Mouse (Mus musculus) megakaryocyte, embryonic 14.5 days (primary cell): ENCODE results near the gene Ghr. TPM values are rescaled to one million over a fixed set of nuclear protein-coding genes. Genes with fewer than 3 reads are reported as not detected.
A peak's percentile ranks its signal among the peaks of the same experiment; 100 is the strongest.

Experiments
- H3K27me3 ChIP-seq: replicated peaks from 2 replicates; pipeline ENCODE3; 2012; ENCODE audit warnings: inconsistent platforms
- H3K36me3 ChIP-seq: replicated peaks from 2 replicates; pipeline ENCODE3; 2012; ENCODE audit warnings: low read length, inconsistent platforms, mixed read lengths
- H3K4me1 ChIP-seq: 2 replicates; pipeline ENCODE4 v1.6.1; 2012; ENCODE audit warnings: inconsistent platforms
- H3K4me3 ChIP-seq: replicated peaks from 2 replicates; pipeline ENCODE3; 2012; ENCODE audit warnings: moderate library complexity, mild to moderate bottlenecking, inconsistent platforms
- H3K9me3 ChIP-seq: 2 replicates; pipeline ENCODE4 v1.6.1; 2012; ENCODE audit warnings: inconsistent platforms
- FLI1 ChIP-seq: IDR thresholded peaks from 2 replicates; pipeline ENCODE4 v1.6.1; 2012; ENCODE audit warnings: low read length, inconsistent platforms, mixed read lengths
- GATA1 ChIP-seq: IDR thresholded peaks from 3 replicates; pipeline ENCODE4 v1.6.1; 2012; ENCODE audit warnings: mixed read lengths, low read length, inconsistent platforms, borderline replicate concordance
- polyA plus RNA-seq: library from polyadenylated mRNA; stranded (reverse); fragments of >175 nt; gene quantifications from 2 replicates; pipeline ENCODE4 v1.2.3, GENCODE M21; 2012; ENCODE audit warnings: low replicate concordance; ENCODE audit not compliant: insufficient read depth

The Ghr gene
- polyA plus RNA-seq, 1 experiment = 0.16 TPM

GRCm38 (mm10) chr15:3281737-3282136, 301.6 kb downstream of the Ghr start:
- H3K4me1 ChIP-seq = no peaks in the 10 kb centered on the region
- H3K27me3 ChIP-seq = no peaks in the 10 kb centered on the region
- peaks cover 7% of the 10 kb centered on the region for H3K36me3 ChIP-seq
- no peak for TF ChIP-seq FLI1
- TF ChIP-seq GATA1 = no peak
- H3K9me3 ChIP-seq = no peaks in the 10 kb centered on the region
- H3K4me3 ChIP-seq = no peak overlapping the region

GRCm38 (mm10) chr15:3281216-3281615, 302.1 kb downstream of the Ghr start:
- Histone ChIP-seq H3K36me3 (peaks cover 7% of the 10 kb centered on the region), H3K4me1 (no peaks in the 10 kb centered on the region), H3K9me3 (no peaks in the 10 kb centered on the region), H3K4me3 (no peak overlapping the region), H3K27me3 (no peaks in the 10 kb centered on the region)
- TF ChIP-seq FLI1 = no peak
- TF ChIP-seq GATA1 = no peak

DNA sequence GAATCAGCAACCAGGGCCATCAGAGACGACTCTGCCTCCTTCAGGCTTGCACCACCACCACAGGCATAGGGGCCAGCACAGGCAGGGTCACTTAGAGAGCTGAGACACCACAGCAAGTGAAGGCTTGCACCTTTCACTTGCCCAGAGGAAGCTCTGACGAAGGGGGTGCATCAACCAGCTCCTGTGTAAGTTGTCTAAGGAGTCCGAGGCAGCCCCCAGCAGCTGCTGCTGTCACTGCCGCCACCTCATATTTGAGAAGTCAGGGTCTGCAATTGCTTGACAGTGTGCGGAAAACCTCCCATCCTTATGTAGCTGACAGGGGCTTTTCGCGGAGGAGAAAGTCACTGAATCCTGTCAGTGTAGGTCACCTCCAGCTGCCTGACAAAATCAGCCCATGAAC, 304.1 kb downstream of the Ghr start:
- Histone ChIP-seq H3K27me3 (no peaks in the 10 kb centered on the region), H3K4me1 (no peaks in the 10 kb centered on the region), H3K4me3 (no peak overlapping the region), H3K36me3 (peaks cover 11% of the 10 kb centered on the region), H3K9me3 (no peaks in the 10 kb centered on the region)
- TF ChIP-seq FLI1 = no peak
- TF ChIP-seq GATA1 = no peak

DNA sequence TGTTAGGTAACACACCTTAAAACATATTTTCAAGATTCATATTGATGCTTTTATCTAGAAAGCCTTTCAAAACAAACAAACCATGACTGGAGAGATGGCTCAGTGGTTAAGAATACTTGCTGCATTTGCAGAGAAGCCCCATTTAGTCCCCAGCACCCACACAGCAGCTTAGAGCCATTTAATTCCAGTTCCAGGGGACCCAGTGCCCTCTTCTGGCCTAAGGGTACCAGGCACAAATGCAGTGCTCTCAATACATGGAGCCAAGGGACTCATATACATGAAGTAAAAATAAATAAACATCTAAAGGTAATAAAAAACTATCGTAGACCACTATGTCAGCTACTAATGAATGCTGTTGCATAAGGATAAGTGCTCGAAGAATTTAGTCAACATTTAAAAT, 305.9 kb downstream of the Ghr start:
- Histone ChIP-seq H3K4me1 (no peaks in the 10 kb centered on the region), H3K36me3 (peaks cover 11% of the 10 kb centered on the region), H3K27me3 (no peaks in the 10 kb centered on the region), H3K9me3 (no peaks in the 10 kb centered on the region), H3K4me3 (no peak overlapping the region)
- TF ChIP-seq FLI1 (no peak), GATA1 (no peak)

DNA sequence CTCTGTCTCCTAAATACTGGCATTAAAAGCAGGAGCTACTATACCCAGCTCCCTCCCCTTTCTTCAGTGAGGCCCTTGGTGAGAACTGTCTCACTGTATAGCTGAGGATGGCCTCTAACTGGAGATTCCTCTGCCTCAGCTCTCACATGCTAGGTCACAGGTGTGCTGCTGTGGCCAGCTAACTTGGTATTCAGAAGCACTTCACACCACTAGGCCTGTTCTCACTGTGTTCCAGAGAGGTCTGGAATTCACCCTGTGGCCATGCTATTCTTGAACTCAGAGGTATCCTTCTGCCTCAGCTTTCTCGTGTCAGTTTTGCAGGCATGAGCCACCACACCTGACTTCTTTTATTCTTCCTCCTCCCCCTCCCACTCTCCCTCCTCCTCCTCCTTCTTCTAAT, 310.1 kb downstream of the Ghr start:
- TF ChIP-seq GATA1 = no peak
- no peak for TF ChIP-seq FLI1
- no peaks in the 10 kb centered on the region for H3K9me3 ChIP-seq
- peaks cover 8% of the 10 kb centered on the region; the same call in 1 of the 2 replicates for H3K4me1 ChIP-seq
- no peaks in the 10 kb centered on the region for H3K27me3 ChIP-seq
- peaks cover 6% of the 10 kb centered on the region for H3K36me3 ChIP-seq
- peak overlapping the region; percentile 42 for H3K4me3 ChIP-seq

GRCm38 (mm10) chr15:3271216-3271615, 312.1 kb downstream of the Ghr start:
- Histone ChIP-seq H3K36me3 (peaks cover 4% of the 10 kb centered on the region), H3K4me1 (peaks cover 8% of the 10 kb centered on the region; the same call in 1 of the 2 replicates), H3K27me3 (no peaks in the 10 kb centered on the region), H3K4me3 (peak overlapping the region; percentile 90), H3K9me3 (no peaks in the 10 kb centered on the region)
- no peak for TF ChIP-seq FLI1
- no peak for TF ChIP-seq GATA1

DNA sequence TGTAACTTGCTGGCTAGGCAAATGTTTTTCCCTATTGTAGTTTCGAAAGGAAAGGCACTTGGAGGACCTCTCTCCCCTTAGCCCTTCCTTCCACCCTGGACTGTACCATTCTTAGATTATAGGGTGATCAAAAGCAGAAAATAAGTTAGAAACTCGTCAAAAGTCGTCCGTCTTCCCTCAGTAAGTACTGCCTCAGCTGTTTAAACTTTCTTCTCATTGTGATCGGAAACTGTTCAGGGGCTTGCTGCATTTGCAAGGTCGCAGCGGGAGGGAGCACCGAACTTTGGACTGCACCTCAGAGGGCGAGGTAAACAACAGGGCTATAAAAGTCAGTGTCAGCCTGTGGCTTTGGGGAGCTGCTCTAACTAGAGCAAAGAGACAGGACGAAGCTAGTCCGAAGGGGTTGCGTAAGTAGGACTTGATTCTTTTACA, 312.6 kb downstream of the Ghr start:
- Histone ChIP-seq H3K36me3 (peaks cover 2% of the 10 kb centered on the region), H3K9me3 (no peaks in the 10 kb centered on the region), H3K4me3 (peak overlapping the region; percentile 90), H3K27me3 (no peaks in the 10 kb centered on the region), H3K4me1 (peaks cover 8% of the 10 kb centered on the region; the same call in 1 of the 2 replicates)
- TF ChIP-seq FLI1 (no peak), GATA1 (no peak)

- peak overlapping the region; percentile 90 for H3K4me3 ChIP-seq
- no peaks in the 10 kb centered on the region for H3K36me3 ChIP-seq
- no peak for TF ChIP-seq FLI1
- no peak for TF ChIP-seq GATA1
- H3K9me3 ChIP-seq = no peaks in the 10 kb centered on the region
- no peaks in the 10 kb centered on the region for H3K27me3 ChIP-seq
- peaks cover 8% of the 10 kb centered on the region; the same call in 1 of the 2 replicates for H3K4me1 ChIP-seq
Measured at GRCm38 (mm10) chr15:3269996-3270645, 313.2 kb downstream of the Ghr start.

DNA sequence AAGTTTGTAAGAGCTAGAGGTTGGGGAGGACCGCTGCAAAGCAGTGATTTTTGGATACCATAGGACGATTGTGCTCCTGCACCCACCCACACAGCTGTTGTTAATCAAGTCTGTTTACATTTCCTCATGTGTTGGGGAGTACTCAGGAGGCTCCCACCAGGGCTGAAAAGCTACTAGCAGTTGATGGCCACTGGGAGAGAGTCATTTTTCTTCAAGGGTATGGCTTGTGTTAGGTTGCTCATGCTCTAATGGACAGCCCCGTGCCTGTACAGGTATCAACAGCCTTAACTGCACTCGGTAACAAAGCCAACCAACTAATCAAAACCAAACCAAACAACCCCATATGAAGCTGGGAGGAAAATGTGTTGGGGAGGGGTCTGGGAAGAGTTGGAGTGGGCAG, 313.8 kb downstream of the Ghr start:
- Histone ChIP-seq H3K27me3 (no peaks in the 10 kb centered on the region), H3K9me3 (no peaks in the 10 kb centered on the region), H3K4me1 (peaks cover 8% of the 10 kb centered on the region; the same call in 1 of the 2 replicates), H3K4me3 (no peak overlapping the region), H3K36me3 (no peaks in the 10 kb centered on the region)
- no peak for TF ChIP-seq GATA1

DNA sequence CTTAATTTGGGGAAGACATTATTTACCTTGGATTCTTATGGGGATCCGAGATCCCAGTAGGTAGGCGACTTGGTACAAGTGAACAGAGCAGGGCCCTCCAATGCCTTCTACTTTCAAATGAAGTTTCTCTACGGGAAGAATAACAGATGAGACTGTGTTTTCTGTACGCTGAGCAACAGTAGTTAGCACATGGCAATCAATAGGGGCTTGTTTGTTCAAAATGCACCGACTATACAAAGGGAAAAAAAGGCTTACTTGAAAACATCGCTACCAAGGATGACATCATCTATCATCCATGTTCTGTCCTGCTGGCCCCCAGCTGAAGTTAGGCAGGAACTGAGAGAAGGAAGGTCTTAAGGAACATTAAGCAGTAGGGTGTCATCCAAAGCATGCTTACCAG, 315.0 kb downstream of the Ghr start, which contains the start of gene Selenop:
Selenop (plus strand) TSS at position 301 of the 400 bp plus-strand sequence.
- Histone ChIP-seq H3K4me3 (no peak within 1 kb of the TSS), H3K4me1 (peaks cover 8% of the 10 kb centered on the region; the same call in 1 of the 2 replicates), H3K27me3 (no peaks in the 10 kb centered on the region), H3K9me3 (no peaks in the 10 kb centered on the region), H3K36me3 (no peaks in the 10 kb centered on the region)
- no peak for TF ChIP-seq FLI1
- TF ChIP-seq GATA1 = no peak
